Mouse (Mus musculus): ENCODE results near the gene Susd2. TPM values are rescaled to one million over a fixed set of nuclear protein-coding genes. Genes with fewer than 3 reads are reported as not detected.

Susd2 gene
- total RNA-seq, 4 experiments from 2014 or later, result 2.5 to 3.8 (median 3.0) TPM

DNA sequence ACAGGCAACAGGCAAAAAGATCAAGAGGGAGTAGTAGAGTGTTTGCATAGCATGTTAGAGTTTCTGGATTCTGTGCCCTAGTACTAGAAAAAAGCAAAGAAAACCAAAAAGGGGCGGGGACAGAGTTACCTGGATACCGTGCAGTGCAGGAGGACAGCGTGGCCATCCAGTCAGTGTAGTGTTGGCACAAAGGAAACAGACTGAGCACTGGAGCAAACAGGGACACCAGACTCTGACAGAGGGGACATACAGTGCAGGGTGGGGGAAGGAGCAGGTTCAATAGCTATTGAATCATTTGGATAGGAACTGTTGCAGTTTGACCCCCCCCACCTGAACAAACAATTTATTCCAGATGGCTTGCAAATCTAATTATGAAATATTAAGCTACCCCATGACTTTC is 16.8 kb downstream of the Susd2 start:
- DNase-seq (ENCODE audit: low spot score in 2 of 2), result no peak

DNA sequence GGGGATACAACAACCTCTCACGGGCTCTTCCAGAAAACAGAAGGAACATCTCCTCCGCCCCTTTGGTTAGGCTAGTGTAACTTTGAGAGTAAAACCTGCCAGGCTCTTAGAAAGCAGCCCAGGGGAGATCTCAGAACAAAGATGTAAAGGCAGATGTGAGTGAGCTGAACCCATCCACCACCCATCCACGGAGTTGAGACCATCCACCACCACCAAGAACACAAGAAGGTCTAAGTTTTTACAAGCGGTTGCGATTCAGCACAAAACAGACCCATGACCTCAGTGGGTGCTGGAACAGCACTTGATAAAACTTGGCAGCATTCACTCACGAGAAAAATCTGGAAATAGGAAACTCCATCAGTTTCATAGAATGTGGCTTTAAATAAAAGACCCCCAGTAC is 17.9 kb downstream of the Susd2 start:
- DNase-seq (ENCODE audit: low spot score in 2 of 2), result no peak

DNA sequence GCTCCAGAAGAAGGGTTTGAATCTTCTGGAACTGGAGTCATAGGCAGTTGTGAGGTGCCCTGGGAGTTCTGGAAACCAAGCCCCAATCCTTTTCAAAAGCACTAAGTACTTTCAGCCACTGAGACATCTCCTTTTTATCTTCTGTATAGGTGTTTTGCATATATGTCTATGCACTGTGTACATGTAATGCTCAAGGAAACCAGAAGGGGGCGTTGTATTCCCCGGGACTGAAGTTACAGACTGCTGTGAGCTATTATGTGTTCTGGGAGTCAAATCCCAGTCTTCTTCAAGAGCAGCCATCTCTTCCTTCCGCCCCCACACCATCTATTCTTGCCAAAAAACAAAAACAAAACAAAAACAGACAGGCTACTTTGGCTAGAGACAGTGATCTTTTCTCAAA is 23.0 kb downstream of the Susd2 start:
- DNase-seq (ENCODE audit: low spot score in 2 of 2), result no peak

DNA sequence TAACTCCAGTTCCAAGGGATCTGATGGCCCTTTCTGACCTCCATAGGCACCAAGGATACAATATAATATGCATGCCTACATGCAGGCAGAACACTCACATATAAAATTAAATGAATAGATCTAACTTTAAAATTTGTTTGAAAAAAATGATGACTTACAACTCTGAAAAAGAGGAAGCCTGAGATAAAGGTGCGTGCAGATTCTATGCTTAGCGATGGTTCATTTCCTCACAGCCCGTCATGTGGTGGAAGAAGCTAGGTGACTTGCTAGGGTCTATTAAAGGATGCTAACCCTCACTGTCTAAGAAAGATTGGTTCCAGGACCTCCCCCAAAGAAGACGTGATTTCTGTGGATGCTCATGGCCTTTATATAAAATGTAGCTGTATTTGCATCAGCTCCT is 27.8 kb downstream of the Susd2 start:
- no peak for DNase-seq (ENCODE audit: low spot score in 2 of 2)

DNA sequence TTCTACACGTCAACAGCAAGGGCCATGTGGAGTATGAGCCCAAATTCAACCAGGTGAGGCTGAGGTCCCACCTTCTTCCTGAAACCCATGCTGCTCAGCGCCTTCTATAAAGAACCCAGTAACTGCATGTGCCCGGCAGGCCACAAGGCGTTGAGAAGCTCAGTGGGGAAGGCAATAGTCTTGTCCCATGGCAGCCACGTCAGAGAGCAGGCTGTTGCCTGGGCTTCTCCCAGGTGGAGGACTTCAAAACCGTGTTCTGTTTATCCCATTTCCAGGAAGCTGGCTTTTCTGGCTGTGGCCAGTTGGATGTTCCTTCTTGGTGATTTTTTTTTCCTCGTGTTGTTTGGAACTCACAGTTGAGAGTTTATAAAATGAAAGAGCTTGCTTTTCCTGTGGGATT is 33.3 kb downstream of the Susd2 start:
- no peak for DNase-seq (ENCODE audit: low spot score in 2 of 2)

DNA sequence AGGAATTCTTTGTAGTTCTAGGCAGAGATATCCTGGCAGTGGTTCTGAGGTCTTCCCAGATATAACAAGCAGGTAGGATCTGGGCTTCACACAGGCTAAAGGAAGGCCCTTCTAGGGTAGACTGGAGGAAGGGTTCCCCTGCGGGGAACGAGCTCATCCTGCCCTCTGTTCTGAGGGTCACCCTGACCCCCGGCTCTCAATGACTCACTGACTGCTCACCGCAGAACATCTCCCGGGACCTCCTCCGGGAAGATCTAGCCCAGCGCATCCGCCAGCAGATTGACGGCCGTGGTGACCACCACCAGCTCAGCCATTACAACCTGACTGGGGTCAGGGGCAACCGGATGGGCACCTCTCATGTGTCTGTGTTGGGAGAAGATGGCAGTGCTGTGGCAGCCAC is 34.8 kb downstream of the Susd2 start:
- DNase-seq (ENCODE audit: low spot score in 2 of 2), result no peak

DNA sequence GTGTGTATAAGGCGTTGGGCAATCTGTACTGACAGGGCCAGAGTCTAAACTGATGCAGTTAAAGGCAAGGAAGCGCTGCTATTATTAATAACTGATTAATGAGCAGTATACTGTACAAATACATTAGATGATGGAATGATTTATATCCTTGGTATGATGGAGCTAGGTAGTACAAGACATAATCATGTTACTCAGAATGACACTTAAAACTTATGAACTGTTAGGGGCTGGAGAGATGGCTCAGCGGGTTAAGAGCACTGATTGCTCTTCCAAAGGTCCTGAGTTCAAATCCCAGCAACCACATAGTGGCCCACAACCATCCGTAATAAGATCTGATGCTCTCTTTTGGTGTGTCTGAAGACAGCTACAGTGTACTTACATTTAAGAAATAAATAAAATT is 36.6 kb downstream of the Susd2 start:
- no peak for DNase-seq (ENCODE audit: low spot score in 2 of 2)

DNA sequence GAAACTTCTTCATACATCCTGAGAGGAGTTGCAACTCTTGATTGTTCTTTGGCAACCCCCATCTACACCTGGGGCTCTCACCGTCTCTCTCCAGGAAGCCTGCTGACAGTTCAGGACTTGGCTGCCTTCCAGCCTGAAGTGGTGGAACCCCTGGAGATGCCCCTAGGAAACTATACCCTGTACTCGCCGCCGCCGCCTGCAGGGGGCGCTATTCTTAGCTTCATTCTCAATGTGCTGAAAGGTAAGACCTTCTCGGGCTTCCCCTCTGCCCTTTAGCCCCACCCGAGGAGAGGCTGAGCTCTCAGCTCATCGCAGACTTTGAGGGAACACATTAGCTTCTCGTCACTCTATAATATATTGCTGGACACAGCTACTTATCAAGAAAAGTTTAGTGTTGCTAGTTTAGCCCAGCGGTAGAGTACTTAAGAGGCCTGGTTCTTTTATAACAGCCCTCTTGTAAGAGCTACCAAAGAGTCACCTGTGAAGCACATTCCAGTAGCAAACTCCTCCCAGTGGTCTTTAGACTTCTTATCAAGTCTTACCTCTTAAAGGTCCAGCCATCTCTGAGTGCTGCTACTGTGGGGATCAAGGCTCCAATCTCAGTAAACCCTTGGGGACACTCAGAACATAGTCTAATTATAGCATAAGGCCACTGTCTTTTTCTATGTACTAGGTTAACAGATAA is 38.5 kb downstream of the Susd2 start:
- no peak for DNase-seq (ENCODE audit: low spot score in 2 of 2)

DNA sequence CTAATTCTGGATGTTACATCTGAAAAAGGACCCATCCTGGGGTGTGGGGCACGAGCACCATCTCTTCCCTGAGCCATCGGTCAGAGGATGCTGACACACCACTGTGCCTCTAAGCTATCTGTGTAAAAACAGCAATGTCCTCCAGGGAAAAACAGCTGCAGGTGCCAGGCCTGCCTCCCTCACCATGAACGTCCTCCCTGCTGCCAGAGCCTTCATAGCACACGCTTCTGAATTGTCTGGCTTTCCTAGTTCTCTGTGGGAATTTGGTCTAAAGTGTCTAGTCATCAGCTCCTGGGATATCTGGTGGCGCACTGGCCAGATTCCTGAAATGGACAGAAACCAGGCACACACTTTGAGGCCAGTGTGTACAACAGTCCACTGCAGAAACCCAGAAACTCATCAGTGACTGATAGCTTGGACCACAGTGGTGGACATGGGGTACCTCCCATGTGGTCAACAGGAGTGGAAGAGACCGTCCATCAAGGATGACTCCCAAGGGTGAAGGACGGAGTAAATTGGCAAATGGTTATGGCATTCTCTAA is 43.5 kb downstream of the Susd2 start:
- DNase-seq (ENCODE audit: low spot score in 2 of 2), result no peak

DNA sequence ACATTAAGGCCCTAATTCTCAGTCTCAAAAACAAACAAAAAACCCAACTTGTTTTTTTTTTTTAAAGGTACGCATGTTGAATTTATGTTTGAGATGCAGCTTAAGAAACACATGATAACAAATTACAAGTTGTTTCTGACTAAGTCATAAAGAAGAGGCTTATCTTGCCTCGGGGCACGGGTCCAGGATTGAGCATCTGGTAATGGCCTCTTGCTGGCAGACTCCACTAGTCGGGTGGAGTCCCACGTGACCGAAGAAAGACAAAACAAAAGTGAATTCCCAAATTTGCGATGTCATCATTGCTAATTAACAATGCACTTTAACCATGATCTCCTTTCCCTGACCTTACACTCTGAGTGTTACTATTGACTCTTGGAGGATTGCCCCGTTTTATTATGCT is 47.8 kb downstream of the Susd2 start:
- DNase-seq (ENCODE audit: low spot score in 2 of 2), result no peak

DNA sequence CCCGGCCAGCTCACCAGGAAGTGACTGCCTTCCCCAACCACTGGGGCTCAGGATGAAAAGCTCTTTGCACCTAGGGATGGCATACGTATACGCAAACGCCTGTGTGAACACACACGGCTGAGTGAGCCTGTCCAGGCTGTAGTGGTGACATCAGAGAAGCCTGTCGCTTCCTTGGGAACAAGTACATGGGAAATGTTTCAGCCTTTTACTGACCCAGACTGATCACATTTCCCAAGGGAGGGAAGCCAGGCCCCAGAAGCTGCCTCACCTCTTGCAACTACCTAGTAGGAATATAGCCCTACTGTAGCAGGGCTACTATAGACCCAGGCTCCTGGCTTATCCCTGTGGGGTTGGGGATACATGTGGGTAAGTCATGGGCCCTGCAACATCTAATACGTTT is 51.2 kb downstream of the Susd2 start:
- no peak for DNase-seq (ENCODE audit: low spot score in 2 of 2)

DNA sequence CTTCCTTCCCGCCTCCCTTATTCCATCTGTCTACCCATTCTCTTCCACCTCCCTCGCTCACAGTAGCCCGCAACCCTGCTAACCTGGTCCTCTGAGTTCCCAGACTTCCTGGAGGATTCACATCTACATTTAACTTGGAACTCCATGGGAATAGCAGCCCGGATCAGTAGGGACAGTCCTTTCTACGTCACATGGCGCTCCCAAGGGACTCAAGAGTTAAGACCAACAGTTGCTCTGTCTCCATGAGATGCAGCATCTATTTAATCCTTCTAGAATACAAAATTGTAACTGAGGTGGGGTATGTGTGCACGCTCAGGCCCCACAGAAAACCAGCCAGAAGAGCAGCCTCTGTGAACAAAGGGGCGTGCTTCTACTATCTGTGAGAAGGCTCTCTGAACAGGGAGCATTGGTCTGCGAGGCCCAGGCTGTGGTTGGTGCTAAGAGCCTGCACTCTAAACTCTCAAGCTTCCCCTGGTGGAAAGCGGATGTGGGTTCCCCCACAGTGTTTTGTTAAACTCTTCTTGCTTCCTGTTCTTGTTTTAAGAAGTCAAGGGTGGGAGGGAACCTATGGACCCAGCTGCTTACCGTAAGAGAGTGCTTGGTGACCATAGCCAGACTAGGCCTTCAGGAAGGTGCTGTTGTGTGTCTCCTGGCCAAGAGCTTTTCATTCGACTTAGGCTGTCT is 52.5 kb downstream of the Susd2 start:
- DNase-seq (ENCODE audit: low spot score in 2 of 2), result no peak

DNA sequence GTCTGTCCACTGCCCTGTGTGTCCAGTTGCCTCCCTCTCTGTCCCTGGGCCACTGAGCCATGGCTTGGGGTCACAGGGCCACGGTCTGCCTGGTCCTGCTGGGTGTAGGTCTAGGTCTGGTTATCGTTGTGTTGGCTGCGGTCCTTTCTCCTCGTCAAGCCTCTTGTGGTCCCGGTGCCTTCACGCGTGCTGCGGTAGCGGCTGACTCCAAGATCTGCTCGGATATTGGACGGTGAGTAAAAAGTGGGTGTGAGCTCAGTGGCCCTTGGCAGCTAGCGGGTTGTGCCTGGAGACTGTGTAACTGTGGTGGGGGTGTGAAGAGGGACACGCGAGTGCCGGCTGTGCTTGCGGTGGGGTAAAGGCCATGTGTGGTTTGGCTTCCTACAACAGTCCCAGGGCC is 54.2 kb downstream of the Susd2 start:
- DNase-seq (ENCODE audit: low spot score in 2 of 2), result no peak

DNA sequence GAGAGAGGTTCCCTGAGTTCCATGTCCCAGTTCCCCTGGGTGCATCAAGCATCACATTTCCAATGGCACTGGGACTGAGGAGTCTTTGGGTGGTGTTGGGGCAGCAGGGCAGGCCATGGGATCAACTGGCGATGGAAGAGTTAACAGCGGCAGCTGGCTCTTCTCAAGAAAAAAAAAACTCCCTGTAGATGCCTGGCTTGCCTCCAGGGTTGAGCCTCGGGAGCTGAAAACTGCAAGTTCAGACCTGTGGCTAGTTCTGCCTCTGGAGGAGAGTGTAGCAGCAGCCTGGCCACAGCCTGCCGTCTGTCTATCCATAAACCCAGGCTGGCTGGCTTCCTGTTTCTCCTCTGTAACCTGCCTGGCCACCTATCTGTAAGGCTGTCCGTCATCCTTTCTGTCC is 54.7 kb downstream of the Susd2 start, which contains the start of gene Ggt5:
TSS of gene Ggt5 (plus strand) at position 212 of the 400 bp plus-strand sequence.
- DNase-seq (ENCODE audit: low spot score in 2 of 2), result no peak

DNA sequence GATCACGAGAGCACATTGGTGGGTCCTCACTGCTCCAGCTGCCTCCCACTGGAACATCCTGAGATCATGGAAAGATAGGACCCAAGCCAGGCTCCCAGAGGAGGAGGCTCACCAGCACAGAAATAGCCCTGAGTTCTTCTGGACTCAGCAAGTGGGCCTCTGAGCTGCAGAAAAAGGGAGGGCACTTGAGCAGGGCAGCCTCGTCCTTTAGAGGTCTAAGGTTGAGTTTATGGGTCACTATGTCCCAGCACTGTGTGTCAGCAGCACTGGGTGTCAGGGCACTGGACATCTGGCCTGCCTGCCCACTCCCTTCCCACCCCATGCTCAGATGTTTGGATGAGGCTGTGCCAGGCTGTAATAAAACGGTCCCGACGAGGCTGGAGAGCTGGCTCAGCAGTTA is 55.5 kb downstream of the Susd2 start:
- no peak for DNase-seq (ENCODE audit: low spot score in 2 of 2)

DNA sequence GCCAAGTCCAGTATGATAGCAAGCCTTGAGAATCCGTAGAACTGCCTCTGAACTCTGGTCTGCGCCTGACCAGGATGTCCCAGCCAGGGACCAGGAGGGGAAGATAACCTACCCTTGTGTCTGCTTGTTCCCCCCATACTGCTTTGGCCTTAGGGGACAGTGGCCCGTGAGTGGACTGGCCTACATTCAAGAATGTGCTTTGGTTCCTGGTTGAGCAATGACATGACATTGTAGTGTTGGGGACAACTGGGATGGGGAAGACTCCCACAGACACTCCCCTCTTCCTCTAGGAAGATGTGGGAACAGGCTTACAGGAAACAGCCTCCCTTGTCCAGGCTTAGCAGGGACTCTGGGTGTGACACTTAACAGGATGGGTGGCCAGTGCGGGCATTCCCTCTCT is 56.0 kb downstream of the Susd2 start:
- DNase-seq (ENCODE audit: low spot score in 2 of 2), result no peak

Other genes with a start within 250 kb of the Susd2 start
- gene Upb1, start 242.9 kb downstream of the Susd2 start, total RNA-seq (2022), result under 1 TPM; 0.20 to 0.83 (median 0.44) TPM
- gene Snrpd3, start 126.5 kb downstream of the Susd2 start, total RNA-seq (2022), result 10 to 100 TPM; 67.3 to 82.9 (median 72.6) TPM
- 10 to 100 TPM; 14.0 to 17.3 (median 14.4) TPM for gene Gucd1, start 126.0 kb downstream of the Susd2 start, total RNA-seq (2022)
- gene Lrrc75b, start 83.7 kb downstream of the Susd2 start, total RNA-seq (2022), result 10 to 100 TPM in 3 of 4 experiments, 1 to 10 TPM in 1; 9.5 to 16.9 (median 12.0) TPM
- 1 to 10 TPM; 4.0 to 5.6 (median 4.6) TPM for gene Ggt1, start 82.4 kb downstream of the Susd2 start, total RNA-seq (2022)
- 1 to 10 TPM; 2.6 to 5.0 (median 4.3) TPM for gene Ggt5, start 54.7 kb downstream of the Susd2 start, total RNA-seq (2022)
- 10 to 100 TPM; 64.2 to 89.7 (median 67.1) TPM for gene Cabin1, start 120.3 kb upstream of the Susd2 start, total RNA-seq (2022)
- gene Ddt, start 129.4 kb upstream of the Susd2 start, total RNA-seq (2022), result 10 to 100 TPM; 39.9 to 46.0 (median 44.1) TPM
- gene Gm20441, start 136.9 kb upstream of the Susd2 start, total RNA-seq (2022), result not detected
- 1 to 10 TPM; 2.0 to 7.7 (median 4.3) TPM for gene Gstt3, start 137.4 kb upstream of the Susd2 start, total RNA-seq (2022)
- 10 to 100 TPM; 10.0 to 15.8 (median 12.8) TPM for gene Gstt1, start 154.6 kb upstream of the Susd2 start, total RNA-seq (2022)
- gene Gstt4, start 178.5 kb upstream of the Susd2 start, total RNA-seq (2022), result under 1 TPM in 1 of 4 experiments, not detected in 3; 0.35 TPM
- gene Gstt2, start 193.4 kb upstream of the Susd2 start, total RNA-seq (2022), result 1 to 10 TPM; 5.1 to 6.8 (median 5.7) TPM
- 100 to 1,000 TPM; 442 to 478 (median 462) TPM for gene Mif, start 216.2 kb upstream of the Susd2 start, total RNA-seq (2022)
- gene Derl3, start 249.4 kb upstream of the Susd2 start, total RNA-seq (2022), result 1 to 10 TPM; 1.3 to 6.8 (median 4.4) TPM